In the genomic region with DNA sequence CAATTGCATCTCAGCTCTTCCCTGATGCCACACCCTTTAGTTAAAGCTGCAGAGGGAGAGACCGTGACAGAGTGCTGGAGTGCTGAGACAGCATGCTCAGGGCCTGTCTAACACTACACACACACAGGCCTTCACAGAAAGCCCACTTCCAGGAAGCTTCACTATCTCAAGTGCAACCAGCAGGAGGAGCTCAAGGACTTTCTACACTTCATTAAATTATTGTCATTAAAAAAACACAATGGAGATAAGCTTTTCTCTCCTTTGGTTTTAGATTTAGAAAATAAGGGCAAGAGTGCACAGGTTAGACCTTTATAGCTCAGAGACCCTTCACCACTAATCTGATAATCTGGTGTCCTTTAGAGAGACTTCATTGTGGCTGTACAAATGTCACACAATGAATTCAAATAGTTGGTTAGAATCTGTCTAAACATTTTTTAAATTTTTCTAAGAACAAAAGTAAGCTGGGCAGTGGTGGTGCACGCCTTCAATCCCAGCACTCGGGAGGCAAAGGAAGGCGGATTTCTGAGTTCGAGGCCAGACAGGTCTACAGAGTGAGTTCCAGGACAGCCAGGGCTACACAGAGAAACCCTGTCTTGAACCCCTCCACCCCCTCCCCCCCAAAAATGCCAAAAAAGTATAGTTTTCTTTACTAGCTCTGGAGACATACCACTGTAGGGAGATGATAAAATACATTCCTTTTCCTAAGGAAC, we compare ENCODE assay signal across 10 mouse cellular contexts. TPM values are rescaled to one million over a fixed set of nuclear protein-coding genes. Genes with fewer than 3 reads are reported as not detected.
DNase-seq lines count a peak whose midpoint lies in the region; ATAC-seq and TF ChIP-seq lines count a peak whose summit lies in the region.
"Had no signal": no experiment of that assay in that cellular context is flagged by ENCODE, and none has a peak within 500 bp of the region (broad histone marks: within the 10 kb centered on the region; RNA-seq: fewer than 3 reads in every experiment).

No protein-coding gene starts in this region.

- H3K4me3 ChIP-seq in liver, embryonic 11.5 days (ENCODE audit: low read depth, low read length): no peak overlapping the region
- H3K4me3 ChIP-seq in forebrain, embryonic 15.5 days: no peak overlapping the region
- no peak overlapping the region for H3K4me3 ChIP-seq in liver, postnatal 0 days (ENCODE audit: low read depth, low read length)
- no peak overlapping the region for H3K4me3 ChIP-seq in neural tube, embryonic 13.5 days
- H3K4me3 ChIP-seq: embryonic facial prominence, embryonic 15.5 days; liver, embryonic 15.5 days had no signal

- no peak; the same call in 1 of the 2 replicates for ATAC-seq in liver, embryonic 11.5 days (replicated peaks; ENCODE audit: low FRiP score)
- ATAC-seq in forebrain, embryonic 15.5 days (replicated peaks): peak; percentile 83
- peak; percentile 80 for ATAC-seq in inflammation-experienced regulatory T-cells, adult 6 months
- ATAC-seq in liver, postnatal 0 days: no peak
- peak; percentile 79 for ATAC-seq in neural tube, embryonic 13.5 days (ENCODE audit: low read depth)

- DNase-seq in liver (peak; percentile 21), adipocyte (ENCODE audit: low spot score) (peak; percentile 50)
- no peak for DNase-seq in liver, embryonic 11.5 days (ENCODE audit: low spot score)
- DNase-seq in liver, postnatal 0 days: peak; percentile 42
- no peak for DNase-seq in urinary bladder, adult 2 months (ENCODE audit: low spot score)

- no peaks in the 10 kb centered on the region for H3K27me3 ChIP-seq in liver, embryonic 11.5 days (replicated peaks; ENCODE audit: control insufficient read depth, insufficient read depth, low read length)
- no peaks in the 10 kb centered on the region for H3K27me3 ChIP-seq in forebrain, embryonic 15.5 days
- H3K27me3 ChIP-seq in liver, postnatal 0 days (ENCODE audit: insufficient read depth, low read length): no peaks in the 10 kb centered on the region
- H3K27me3 ChIP-seq in neural tube, embryonic 13.5 days: no peaks in the 10 kb centered on the region
- H3K27me3 ChIP-seq: embryonic facial prominence, embryonic 15.5 days; liver, embryonic 15.5 days had no signal

- H3K4me1 ChIP-seq in liver, embryonic 11.5 days (replicated peaks; ENCODE audit: control insufficient read depth, insufficient read depth, low read length): no peaks in the 10 kb centered on the region
- no peaks in the 10 kb centered on the region for H3K4me1 ChIP-seq in forebrain, embryonic 15.5 days
- no peaks in the 10 kb centered on the region for H3K4me1 ChIP-seq in liver, postnatal 0 days (ENCODE audit: insufficient read depth)
- H3K4me1 ChIP-seq in neural tube, embryonic 13.5 days (replicated peaks): no peaks in the 10 kb centered on the region
- H3K4me1 ChIP-seq: embryonic facial prominence, embryonic 15.5 days; liver, embryonic 15.5 days had no signal

- whole genome bisulfite sequencing in liver, embryonic 11.5 days: 81% methylated on average over 5 of the region's 5 CpGs
- WGBS in forebrain, embryonic 15.5 days: 54% methylated on average over 5 of the region's 5 CpGs
- WGBS in liver, postnatal 0 days (ENCODE audit: insufficient replicate concordance): 82% methylated on average over 5 of the region's 5 CpGs
- 70% methylated on average over 5 of the region's 5 CpGs for WGBS in neural tube, embryonic 13.5 days

- no peak overlapping the region for H3K27ac ChIP-seq in liver, embryonic 11.5 days (ENCODE audit: low read depth, low read length)
- H3K27ac ChIP-seq in forebrain, embryonic 15.5 days (replicated peaks): no peak overlapping the region
- H3K27ac ChIP-seq in liver, postnatal 0 days (ENCODE audit: low read depth): no peak overlapping the region
- no peak overlapping the region for H3K27ac ChIP-seq in neural tube, embryonic 13.5 days (replicated peaks)
- H3K27ac ChIP-seq: embryonic facial prominence, embryonic 15.5 days; liver, embryonic 15.5 days had no signal

- TF ChIP-seq EP300 in liver, postnatal 0 days (IDR thresholded peaks at IDR 0.05; ENCODE audit: low read depth): no peak

- no peak overlapping the region for H3K9ac ChIP-seq in liver, embryonic 11.5 days (ENCODE audit: low read depth, low read length)
- no peak overlapping the region for H3K9ac ChIP-seq in forebrain, embryonic 15.5 days (replicated peaks)
- no peak overlapping the region for H3K9ac ChIP-seq in liver, postnatal 0 days (replicated peaks)
- H3K9ac ChIP-seq in neural tube, embryonic 13.5 days: no peak overlapping the region
- H3K9ac ChIP-seq: embryonic facial prominence, embryonic 15.5 days; liver, embryonic 15.5 days had no signal

- no peak overlapping the region for H3K4me2 ChIP-seq in liver, embryonic 11.5 days
- H3K4me2 ChIP-seq in forebrain, embryonic 15.5 days (replicated peaks): no peak overlapping the region
- no peak overlapping the region for H3K4me2 ChIP-seq in liver, postnatal 0 days (ENCODE audit: low read depth, low read length)
- H3K4me2 ChIP-seq in neural tube, embryonic 13.5 days: no peak overlapping the region
- H3K4me2 ChIP-seq: embryonic facial prominence, embryonic 15.5 days; liver, embryonic 15.5 days had no signal

- peaks cover 17% of the 10 kb centered on the region for H3K36me3 ChIP-seq in liver, embryonic 11.5 days (ENCODE audit: control insufficient read depth, insufficient read depth, low read length)
- H3K36me3 ChIP-seq in forebrain, embryonic 15.5 days: peaks cover 11% of the 10 kb centered on the region
- peaks cover 56% of the 10 kb centered on the region for H3K36me3 ChIP-seq in liver, postnatal 0 days (replicated peaks; ENCODE audit: insufficient read depth, low read length)
- H3K36me3 ChIP-seq in neural tube, embryonic 13.5 days: peaks cover 23% of the 10 kb centered on the region

- H3K9me3 ChIP-seq in liver, embryonic 11.5 days (ENCODE audit: control insufficient read depth, low read length): no peaks in the 10 kb centered on the region
- no peaks in the 10 kb centered on the region for H3K9me3 ChIP-seq in forebrain, embryonic 15.5 days
- H3K9me3 ChIP-seq in liver, postnatal 0 days (ENCODE audit: low read length): no peaks in the 10 kb centered on the region
- H3K9me3 ChIP-seq in neural tube, embryonic 13.5 days: no peaks in the 10 kb centered on the region
- H3K9me3 ChIP-seq: embryonic facial prominence, embryonic 15.5 days; liver, embryonic 15.5 days had no signal

- TF ChIP-seq CTCF in liver, postnatal 0 days (IDR thresholded peaks at IDR 0.05; ENCODE audit: low read depth): peak; percentile 73

RNA-seq across cellular contexts. Expression of a gene that starts 9.4 kb away (rescaled TPM):
- polyA plus RNA-seq in liver, embryonic 11.5 days (2014; fragmentation: Nextera tagmentation; extraction: Ambion mirVana): 384 and 445 TPM in 2 replicates
- polyA plus RNA-seq in forebrain, embryonic 15.5 days (2015; fragmentation: Nextera tagmentation; extraction: Ambion mirVana): 110 and 114 TPM in 2 replicates
- 100 to 1,000 TPM in 2 of 3 experiments, 10 to 100 TPM in 1; 93.0 to 227 (median 108) TPM for polyA plus RNA-seq in inflammation-experienced regulatory T-cells, adult 6 months (2017; shearing (Covaris generic))
- 72.3 and 89.1 TPM in 2 replicates for polyA plus RNA-seq in liver, postnatal 0 days (2015; fragmentation: Nextera tagmentation; extraction: Ambion mirVana)
- polyA plus RNA-seq in neural tube, embryonic 13.5 days (2015; fragmentation: Nextera tagmentation; extraction: Ambion mirVana): 66.4 and 74.4 TPM in 2 replicates
- 14.0 and 18.5 TPM in 2 replicates for polyA plus RNA-seq in urinary bladder, adult 2 months (2012; rRNA removed)

RNA-seq across cellular contexts. Expression of a gene that starts 40.8 kb away (rescaled TPM):
- polyA plus RNA-seq in liver, embryonic 11.5 days (2014; fragmentation: Nextera tagmentation; extraction: Ambion mirVana): 0.06 and 0.10 TPM in 2 replicates
- 0.10 and 0.15 TPM in 2 replicates for polyA plus RNA-seq in forebrain, embryonic 15.5 days (2015; fragmentation: Nextera tagmentation; extraction: Ambion mirVana)
- under 1 TPM; 0.08 to 0.53 (median 0.17) TPM for polyA plus RNA-seq in inflammation-experienced regulatory T-cells, adult 6 months (2017; shearing (Covaris generic))
- polyA plus RNA-seq in liver, postnatal 0 days (2015; fragmentation: Nextera tagmentation; extraction: Ambion mirVana): 0.07 TPM in 1 of 2 replicates, not detected in the other
- polyA plus RNA-seq in neural tube, embryonic 13.5 days (2015; fragmentation: Nextera tagmentation; extraction: Ambion mirVana): 0.04 and 0.06 TPM in 2 replicates
- polyA plus RNA-seq in urinary bladder, adult 2 months (2012; rRNA removed): 0.41 and 0.50 TPM in 2 replicates

RNA-seq across cellular contexts. Expression of a gene that starts 48.3 kb away (rescaled TPM):
- 156 and 171 TPM in 2 replicates for polyA plus RNA-seq in liver, embryonic 11.5 days (2014; fragmentation: Nextera tagmentation; extraction: Ambion mirVana)
- 137 and 141 TPM in 2 replicates for polyA plus RNA-seq in forebrain, embryonic 15.5 days (2015; fragmentation: Nextera tagmentation; extraction: Ambion mirVana)
- polyA plus RNA-seq in inflammation-experienced regulatory T-cells, adult 6 months (2017; shearing (Covaris generic)): 100 to 1,000 TPM; 149 to 161 (median 153) TPM
- polyA plus RNA-seq in liver, postnatal 0 days (2015; fragmentation: Nextera tagmentation; extraction: Ambion mirVana): 73.4 and 75.2 TPM in 2 replicates
- 159 and 162 TPM in 2 replicates for polyA plus RNA-seq in neural tube, embryonic 13.5 days (2015; fragmentation: Nextera tagmentation; extraction: Ambion mirVana)
- polyA plus RNA-seq in urinary bladder, adult 2 months (2012; rRNA removed): 44.2 and 48.1 TPM in 2 replicates

Comparison
In these comparisons a context has a peak if more than half of its experiments do, and no peak if none do; other contexts are left out.
1. DNase-seq: peak in liver (single experiment), adipocyte (single experiment) and liver, postnatal 0 days (single experiment); none in liver, embryonic 11.5 days (single experiment) and urinary bladder, adult 2 months (single experiment).
2. ATAC-seq: peak in forebrain, embryonic 15.5 days (single experiment), inflammation-experienced regulatory T-cells, adult 6 months (single experiment) and neural tube, embryonic 13.5 days (single experiment); none in liver, embryonic 11.5 days (single experiment) and liver, postnatal 0 days (single experiment).